13 mouse cellular contexts compared by ENCODE assay signal in the genomic region with DNA sequence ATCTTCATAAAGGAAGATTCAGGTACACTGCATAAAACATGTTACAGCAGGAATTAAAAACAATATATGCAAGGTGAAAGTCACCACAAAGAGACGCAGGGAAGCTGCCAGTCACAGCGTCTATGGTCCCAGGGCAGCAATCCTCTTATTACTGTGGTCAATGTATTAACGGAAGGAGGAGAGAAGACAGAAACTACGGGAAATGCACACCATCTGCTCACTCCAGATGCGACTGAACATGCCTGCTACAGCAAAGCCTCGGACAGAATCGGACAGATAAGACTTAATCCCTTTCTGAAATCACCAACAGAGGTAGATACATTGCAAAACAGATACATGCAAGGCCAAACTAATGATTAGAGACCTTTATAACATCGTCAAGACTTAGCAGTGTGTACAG.
DNase-seq lines count a peak whose midpoint lies in the region; ATAC-seq and TF ChIP-seq lines count a peak whose summit lies in the region.
"Had no signal": no experiment of that assay in that cellular context is flagged by ENCODE, and none has a peak within 500 bp of the region (broad histone marks: within the 10 kb centered on the region; RNA-seq: fewer than 3 reads in every experiment).

No protein-coding gene starts in this region.

- no peak for ATAC-seq in heart, embryonic 15.5 days (replicated peaks; ENCODE audit: insufficient number of reproducible peaks, insufficient read depth, low FRiP score, low read depth)
- no peak for ATAC-seq in lung, postnatal 0 days

- peak overlapping the region; percentile 69 for H3K4me2 ChIP-seq in heart, embryonic 15.5 days
- H3K4me2 ChIP-seq in lung, postnatal 0 days (replicated peaks; ENCODE audit: low read depth, low read length), result peak overlapping the region; percentile 50

- no peak overlapping the region for H3K9ac ChIP-seq in heart, embryonic 15.5 days
- H3K9ac ChIP-seq in lung, postnatal 0 days (replicated peaks; ENCODE audit: low read depth), result no peak overlapping the region
- H3K9ac ChIP-seq: embryonic facial prominence, embryonic 13.5 days; liver, embryonic 14.5 days had no signal

- no peak for TF ChIP-seq CTCF in cerebellum, adult 2 months (IDR thresholded peaks at IDR 0.05; ENCODE audit: borderline replicate concordance, insufficient read depth, low read depth, low read length)
- no peak for TF ChIP-seq CTCF in lung, postnatal 0 days (IDR thresholded peaks at IDR 0.05)

- no peaks in the 10 kb centered on the region for H3K4me1 ChIP-seq in cerebellum, adult 2 months (ENCODE audit: control insufficient read depth, insufficient read depth, low read length)
- peaks cover 31% of the 10 kb centered on the region for H3K4me1 ChIP-seq in heart, embryonic 15.5 days (replicated peaks)
- H3K4me1 ChIP-seq in heart, embryonic 10.5 days, result peaks cover 28% of the 10 kb centered on the region
- no peaks in the 10 kb centered on the region for H3K4me1 ChIP-seq in lung, postnatal 0 days (ENCODE audit: insufficient read depth, low read depth, low read length)

- no peak for TF ChIP-seq EP300 in lung, postnatal 0 days (IDR thresholded peaks at IDR 0.05)

- peak overlapping the region; percentile 23 for H3K4me3 ChIP-seq in cerebellum, adult 2 months (replicated peaks; ENCODE audit: insufficient read depth, low read depth, low read length)
- H3K4me3 ChIP-seq in heart, embryonic 15.5 days, result no peak overlapping the region
- no peak overlapping the region for H3K4me3 ChIP-seq in heart, embryonic 10.5 days
- peak overlapping the region; percentile 31 for H3K4me3 ChIP-seq in lung, postnatal 0 days (ENCODE audit: low read depth, low read length)
- H3K4me3 ChIP-seq: embryonic facial prominence, embryonic 13.5 days had no signal

- H3K27me3 ChIP-seq in cerebellum, adult 2 months (ENCODE audit: control insufficient read depth, insufficient read depth, low read length), result no peaks in the 10 kb centered on the region
- H3K27me3 ChIP-seq in heart, embryonic 15.5 days, result no peaks in the 10 kb centered on the region
- H3K27me3 ChIP-seq in heart, embryonic 10.5 days (ENCODE audit: insufficient read depth, poor library complexity, severe bottlenecking), result no peaks in the 10 kb centered on the region
- H3K27me3 ChIP-seq in lung, postnatal 0 days (replicated peaks; ENCODE audit: insufficient read depth, low read length), result no peaks in the 10 kb centered on the region
- H3K27me3 ChIP-seq: embryonic facial prominence, embryonic 13.5 days had no signal

- peak in 1 of 2 experiments; percentile 11 for DNase-seq in cerebellum, adult 2 months
- no peak for DNase-seq in cerebellum, adult 9-11 months
- no peak for DNase-seq in heart, embryonic 10.5 days (ENCODE audit: low spot score)
- DNase-seq in lung, postnatal 0 days (ENCODE audit: low spot score), result no peak
- no peak for DNase-seq in lung, adult 18-20 months
- peak; percentile 49 for DNase-seq in retina, postnatal 7 days (ENCODE audit: low read depth, low spot score)
- no peak for DNase-seq in thymus, adult 18-20 months
- DNase-seq: adrenal gland, postnatal 36 days; cerebellum, adult 8-10 months; thymus, postnatal 14 days had no signal

- no peak for TF ChIP-seq POLR2A in cerebellum, adult 2 months (IDR thresholded peaks at IDR 0.05; ENCODE audit: borderline replicate concordance, insufficient read depth, low read length)

- H3K27ac ChIP-seq in cerebellum, adult 2 months (ENCODE audit: insufficient read depth, low read length), result no peak overlapping the region
- H3K27ac ChIP-seq in heart, embryonic 15.5 days, result no peak overlapping the region
- H3K27ac ChIP-seq in heart, embryonic 10.5 days, result no peak overlapping the region
- H3K27ac ChIP-seq in lung, postnatal 0 days (ENCODE audit: low read length), result no peak overlapping the region
- H3K27ac ChIP-seq: embryonic facial prominence, embryonic 13.5 days; liver, embryonic 14.5 days had no signal

- H3K36me3 ChIP-seq in heart, embryonic 15.5 days, result no peaks in the 10 kb centered on the region
- H3K36me3 ChIP-seq in heart, embryonic 10.5 days, result no peaks in the 10 kb centered on the region
- no peaks in the 10 kb centered on the region for H3K36me3 ChIP-seq in lung, postnatal 0 days (ENCODE audit: insufficient read depth, low read length)
- H3K36me3 ChIP-seq: embryonic facial prominence, embryonic 13.5 days had no signal

- no peaks in the 10 kb centered on the region for H3K9me3 ChIP-seq in heart, embryonic 15.5 days (replicated peaks)
- no peaks in the 10 kb centered on the region for H3K9me3 ChIP-seq in heart, embryonic 10.5 days
- H3K9me3 ChIP-seq in lung, postnatal 0 days (ENCODE audit: low read length), result no peaks in the 10 kb centered on the region
- H3K9me3 ChIP-seq: embryonic facial prominence, embryonic 13.5 days had no signal

- WGBS in cerebellum, adult 2 months, result 51% methylated on average over 8 of the region's 8 CpGs
- 70% methylated on average over 8 of the region's 8 CpGs for WGBS in heart, embryonic 15.5 days
- WGBS in heart, embryonic 10.5 days, result 81% methylated on average over 8 of the region's 8 CpGs
- 67% methylated on average over 8 of the region's 8 CpGs for WGBS in lung, postnatal 0 days

Comparison
In these comparisons a context has a peak if more than half of its experiments do, and no peak if none do; other contexts are left out.
1. H3K4me3 ChIP-seq: peak in cerebellum, adult 2 months (single experiment) and lung, postnatal 0 days (single experiment); none in heart, embryonic 15.5 days (single experiment) and heart, embryonic 10.5 days (single experiment).